Mouse (Mus musculus) lung, adult 18-20 months (tissue): Measurements from ENCODE around the gene Zfp865.
"Not testable (repeated sequence)": the region's sequence is repeated elsewhere in the genome, so short reads cannot be mapped to it uniquely, and the experiment has no call there.

ENCODE experiments used
- DNase-seq, 2 experiments: peaks; one replicate each; pipeline ENCODE4 v3.0.0; 2022; ENCODE audit warnings: mixed read lengths in 2 of 2

The Zfp865 gene

DNA sequence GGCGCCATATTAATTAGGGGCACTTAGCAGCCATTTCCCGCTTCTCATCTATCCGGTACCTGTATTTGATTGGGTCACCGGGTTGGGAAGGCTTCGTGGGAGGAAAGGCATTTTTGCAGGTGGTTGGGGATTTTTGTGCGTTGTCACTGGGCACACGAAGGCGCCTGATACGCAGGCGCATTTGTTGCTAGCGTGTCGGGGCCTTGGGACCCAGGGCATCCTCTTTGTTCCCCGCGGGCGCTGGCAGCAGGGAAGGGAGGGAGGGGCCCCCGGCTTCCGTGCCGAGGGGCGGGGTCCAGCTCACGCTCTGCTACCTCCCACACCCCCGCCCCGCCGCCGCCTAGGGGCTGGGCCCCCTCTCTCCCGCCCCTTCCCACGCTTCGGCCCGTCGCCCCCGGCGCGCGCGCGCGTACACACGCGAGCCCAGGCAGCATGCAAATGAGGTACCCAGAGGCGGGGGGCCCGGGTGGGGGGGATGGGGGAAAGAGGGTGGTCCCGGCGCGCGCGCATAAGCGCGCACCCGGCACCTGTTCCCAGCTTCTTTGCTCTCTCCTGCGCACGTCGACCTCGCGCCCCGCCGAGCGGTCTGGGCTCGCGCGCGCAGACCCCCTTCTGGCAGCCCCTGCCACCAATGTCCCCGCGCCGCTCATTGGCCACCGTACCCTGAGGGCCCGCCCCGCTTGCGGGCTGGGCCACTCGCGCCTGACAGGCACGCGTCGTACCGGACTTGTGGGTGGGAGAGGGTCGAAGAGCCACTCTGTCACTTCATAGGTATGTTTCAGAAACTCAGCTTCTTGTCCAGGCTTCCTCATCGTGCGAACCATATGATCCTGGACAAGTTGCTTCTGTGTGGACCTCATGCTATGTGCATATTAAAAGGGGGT, 4.8 kb upstream of the Zfp865 start, which contains the start of gene Gm44973:
Gene Gm44973 (plus strand): TSS at position 379 of the 884 bp plus-strand sequence.
- peak; percentile 92 to 95 for DNase-seq

DNA sequence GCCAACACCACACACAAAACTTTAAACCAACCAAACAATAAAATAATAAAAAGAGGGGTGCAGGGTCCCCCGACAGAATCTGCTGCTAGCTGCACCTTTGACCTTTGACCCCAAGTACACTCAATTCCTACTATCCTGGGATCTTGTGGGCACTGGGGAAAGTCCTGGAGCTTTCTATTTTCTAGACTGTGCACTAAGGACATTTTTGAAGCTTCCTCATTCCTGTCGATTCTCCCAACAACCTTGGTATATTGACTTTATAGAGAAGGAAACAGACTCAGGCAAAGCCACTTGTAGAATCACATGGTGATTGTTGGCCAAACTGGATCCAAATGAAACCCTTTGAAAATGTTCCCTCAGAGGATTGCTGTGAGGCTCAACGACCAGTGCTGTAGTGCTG, 4.1 kb upstream of the Zfp865 start:
- no peak for DNase-seq

DNA sequence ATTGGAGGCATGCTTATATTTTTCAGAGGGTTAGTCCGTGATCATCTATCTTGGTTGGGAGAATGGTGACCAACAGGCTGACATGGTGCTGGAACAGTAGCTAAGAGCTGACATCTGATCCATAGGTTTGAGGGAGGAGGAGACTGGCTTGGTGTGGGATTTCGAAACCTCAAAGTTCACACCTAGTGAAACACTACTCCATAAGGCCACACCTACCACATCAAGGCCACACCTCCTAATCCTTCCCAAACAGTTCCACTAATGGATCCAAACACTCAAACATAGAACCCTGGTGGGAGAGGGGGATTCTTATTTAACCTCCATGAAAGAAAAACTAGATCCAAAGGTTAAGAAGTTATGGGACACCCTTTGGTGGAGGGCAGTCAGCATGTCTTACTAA, 3.3 kb upstream of the Zfp865 start:
- no peak for DNase-seq

DNA sequence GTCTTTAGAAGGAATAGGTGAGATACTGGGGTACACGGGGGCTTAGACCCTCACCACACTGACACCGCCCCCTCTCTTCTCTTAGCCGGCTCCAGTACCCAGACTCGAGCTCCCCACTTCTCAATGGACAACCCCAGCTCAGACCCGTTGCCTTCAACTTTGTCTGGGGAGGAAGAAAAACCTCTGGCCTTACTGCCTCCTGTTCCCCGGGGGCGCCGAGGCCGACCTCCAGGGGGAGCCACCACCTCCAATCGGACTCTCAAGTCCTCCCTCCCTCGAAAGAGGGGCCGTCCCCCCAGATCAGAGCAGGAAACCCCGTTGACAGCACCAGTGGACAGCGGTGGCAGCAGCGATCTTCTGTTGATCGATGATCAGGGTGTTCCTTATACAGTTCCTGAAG, 2.8 kb upstream of the Zfp865 start:
- DNase-seq: no peak

DNA sequence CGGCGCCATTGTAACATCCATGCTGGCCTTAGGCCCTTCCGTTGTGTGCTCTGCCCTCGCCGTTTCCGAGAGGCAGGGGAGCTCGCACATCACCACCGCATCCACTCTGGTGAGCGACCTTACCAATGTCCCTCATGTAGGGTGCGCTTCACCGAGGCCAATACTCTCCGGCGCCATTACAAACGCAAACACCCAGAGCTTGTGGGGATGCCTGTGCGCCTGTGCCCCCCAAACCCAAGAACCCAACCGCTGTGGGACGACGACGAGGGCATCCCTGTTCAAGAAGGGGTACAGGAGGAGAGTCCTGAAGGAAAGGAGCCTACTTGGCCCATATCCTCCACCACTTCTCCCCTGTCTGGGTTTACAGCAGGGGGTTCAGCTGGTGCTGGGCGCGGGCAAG, 2.2 kb upstream of the Zfp865 start:
- no peak for DNase-seq

DNA sequence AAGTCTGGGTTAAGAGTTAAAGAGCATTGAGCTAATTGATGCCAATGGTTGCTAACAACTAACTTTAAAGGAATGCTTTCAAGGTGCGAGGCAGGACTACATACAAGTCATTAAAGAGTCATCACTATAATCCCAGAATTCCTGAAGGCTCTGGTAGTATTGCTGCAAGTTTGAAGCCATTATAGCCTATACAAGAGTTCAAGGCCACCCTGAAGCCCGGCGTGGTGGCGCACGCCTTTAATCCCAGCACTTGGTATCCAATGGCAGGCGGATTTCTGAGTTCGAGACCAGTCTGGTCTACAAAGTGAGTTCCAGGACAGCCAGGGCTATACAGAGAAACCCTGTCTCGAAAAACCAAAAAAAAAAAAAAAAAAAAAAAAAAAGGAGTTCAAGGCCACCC, 600 bp upstream of the Zfp865 start:
- DNase-seq: not testable (repeated sequence)

DNA sequence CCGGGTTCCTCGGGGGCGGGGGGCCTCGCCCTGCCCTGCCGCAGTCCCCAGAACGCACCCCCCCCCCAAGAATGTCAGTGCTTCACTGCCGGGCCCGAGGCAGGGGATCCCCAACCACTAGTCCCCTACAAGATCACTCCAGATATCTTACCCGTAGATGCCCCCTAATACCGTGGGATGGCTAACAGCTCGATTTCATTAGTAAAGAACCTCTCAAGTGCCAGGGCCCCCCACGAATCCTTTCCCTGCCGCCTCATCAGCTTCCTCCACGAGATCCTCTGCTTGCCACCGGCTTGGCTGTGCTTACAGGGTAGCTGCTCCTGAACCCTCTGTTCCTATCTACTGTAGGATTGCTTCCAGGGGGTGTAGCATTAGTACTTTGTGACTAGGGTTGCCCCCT, 509 bp downstream of the Zfp865 start:
- DNase-seq: no peak

DNA sequence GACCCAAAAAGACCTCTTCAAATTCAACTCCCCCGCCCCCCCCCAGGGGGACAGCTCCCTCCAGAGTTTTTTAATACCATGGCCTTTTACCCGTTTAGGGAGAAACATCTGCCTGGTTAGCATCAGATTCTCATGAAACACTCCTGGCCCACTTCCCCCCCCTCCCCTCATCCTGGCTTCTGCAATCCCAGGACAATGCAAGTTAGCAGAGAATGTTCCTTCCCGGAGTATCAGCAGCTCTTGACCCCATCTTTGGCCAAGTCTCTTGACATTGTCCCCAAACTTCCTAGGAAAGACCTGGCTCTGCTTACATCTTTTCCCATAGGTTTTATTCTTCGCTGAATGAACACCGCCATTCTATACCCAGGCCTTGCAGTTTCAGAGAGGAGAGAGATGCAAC, 1.0 kb downstream of the Zfp865 start:
- no peak for DNase-seq

DNA sequence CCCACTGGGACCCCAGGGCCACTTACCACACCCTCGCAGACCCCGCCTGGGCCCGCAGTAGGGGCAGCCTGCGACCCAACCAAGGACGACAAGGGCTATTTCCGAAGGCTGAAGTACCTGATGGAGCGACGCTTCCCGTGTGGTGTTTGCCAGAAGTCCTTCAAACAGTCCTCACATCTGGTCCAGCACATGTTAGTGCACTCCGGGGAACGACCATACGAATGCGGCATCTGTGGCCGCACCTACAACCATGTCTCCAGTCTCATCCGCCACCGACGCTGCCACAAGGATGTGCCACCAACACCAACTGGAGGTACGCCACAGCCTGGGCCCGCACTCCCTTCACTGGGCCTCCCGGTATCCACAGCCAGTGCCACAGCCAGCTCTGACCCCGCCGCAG, 9.4 kb downstream of the Zfp865 start:
- DNase-seq: no peak

DNA sequence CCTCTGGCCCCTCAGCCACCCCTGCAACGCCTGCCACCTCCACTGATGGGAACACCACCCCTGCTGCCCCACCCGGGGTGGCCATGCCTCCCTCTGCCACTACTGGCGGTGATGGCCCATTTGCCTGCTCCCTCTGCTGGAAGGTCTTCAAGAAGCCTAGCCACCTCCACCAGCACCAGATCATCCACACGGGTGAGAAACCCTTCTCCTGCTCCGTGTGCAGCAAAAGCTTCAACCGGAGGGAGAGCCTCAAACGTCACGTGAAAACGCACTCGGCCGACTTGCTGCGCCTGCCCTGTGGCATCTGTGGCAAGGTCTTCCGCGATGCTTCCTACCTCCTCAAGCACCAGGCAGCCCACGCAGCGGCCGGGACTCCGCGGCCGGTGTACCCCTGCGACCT, 9.8 kb downstream of the Zfp865 start:
- no peak for DNase-seq

DNA sequence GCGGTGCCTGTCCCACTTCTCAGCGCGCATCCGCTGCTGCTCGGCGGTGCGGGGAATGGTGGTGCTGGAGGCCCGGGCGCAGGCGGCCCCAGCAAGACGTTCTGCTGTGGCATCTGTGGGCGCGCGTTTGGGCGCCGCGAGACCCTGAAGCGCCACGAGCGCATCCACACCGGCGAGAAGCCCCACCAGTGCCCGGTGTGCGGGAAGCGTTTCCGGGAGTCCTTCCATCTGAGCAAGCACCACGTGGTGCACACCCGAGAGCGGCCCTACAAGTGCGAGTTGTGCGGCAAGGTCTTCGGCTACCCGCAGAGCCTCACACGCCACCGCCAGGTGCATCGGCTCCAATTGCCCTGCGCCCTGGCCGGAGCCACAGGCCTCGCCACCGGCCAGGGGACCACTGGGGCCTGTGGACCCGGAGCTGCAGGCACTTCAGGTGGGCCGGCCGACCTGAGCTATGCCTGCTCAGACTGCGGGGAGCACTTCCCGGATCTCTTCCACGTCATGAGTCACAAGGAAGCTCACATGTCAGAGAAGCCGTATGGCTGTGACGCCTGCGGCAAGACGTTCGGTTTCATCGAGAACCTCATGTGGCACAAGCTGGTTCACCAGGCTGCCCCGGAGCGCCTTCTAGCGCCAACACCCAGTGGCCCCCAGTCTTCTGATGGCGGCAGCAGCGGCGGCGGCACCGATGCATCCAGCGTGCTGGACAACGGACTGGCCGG, 10.5 kb downstream of the Zfp865 start:
- DNase-seq: no peak

DNA sequence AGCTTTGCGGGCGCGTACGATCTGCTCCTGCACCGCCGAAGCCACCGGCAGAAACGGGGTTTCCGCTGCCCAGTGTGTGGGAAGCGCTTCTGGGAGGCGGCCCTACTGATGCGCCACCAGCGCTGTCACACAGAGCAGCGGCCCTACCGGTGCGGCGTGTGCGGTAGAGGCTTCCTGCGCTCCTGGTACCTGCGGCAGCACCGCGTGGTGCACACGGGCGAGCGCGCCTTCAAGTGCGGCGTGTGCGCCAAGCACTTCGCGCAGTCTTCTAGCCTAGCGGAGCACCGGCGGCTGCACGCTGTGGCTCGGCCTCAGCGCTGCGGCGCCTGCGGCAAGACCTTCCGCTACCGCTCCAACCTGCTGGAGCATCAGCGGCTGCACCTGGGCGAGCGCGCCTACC, 11.3 kb downstream of the Zfp865 start:
- no peak for DNase-seq

DNA sequence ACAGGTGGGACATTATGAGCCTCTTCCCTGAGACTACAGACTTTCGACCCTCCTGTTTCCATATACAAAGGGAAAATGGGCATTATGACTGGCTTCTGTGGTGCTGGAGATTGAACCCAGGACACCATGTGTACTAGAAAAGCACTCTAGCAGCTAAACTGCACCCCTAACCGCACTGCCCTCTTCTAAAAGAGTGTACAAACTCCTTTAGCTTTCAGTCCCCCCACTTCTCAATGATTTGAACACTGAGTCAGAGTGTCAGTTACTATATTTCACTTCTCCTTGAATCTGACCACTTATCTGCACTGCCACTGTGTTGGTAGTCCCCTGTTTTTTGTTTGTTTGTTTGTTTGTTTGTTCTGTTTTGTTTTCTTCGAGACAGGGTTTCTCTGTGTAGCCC, 13.6 kb downstream of the Zfp865 start, which contains the start of gene 4632433K11Rik:
Gene 4632433K11Rik (plus strand): TSS at position 301 of the 400 bp plus-strand sequence.
- DNase-seq: no peak

DNA sequence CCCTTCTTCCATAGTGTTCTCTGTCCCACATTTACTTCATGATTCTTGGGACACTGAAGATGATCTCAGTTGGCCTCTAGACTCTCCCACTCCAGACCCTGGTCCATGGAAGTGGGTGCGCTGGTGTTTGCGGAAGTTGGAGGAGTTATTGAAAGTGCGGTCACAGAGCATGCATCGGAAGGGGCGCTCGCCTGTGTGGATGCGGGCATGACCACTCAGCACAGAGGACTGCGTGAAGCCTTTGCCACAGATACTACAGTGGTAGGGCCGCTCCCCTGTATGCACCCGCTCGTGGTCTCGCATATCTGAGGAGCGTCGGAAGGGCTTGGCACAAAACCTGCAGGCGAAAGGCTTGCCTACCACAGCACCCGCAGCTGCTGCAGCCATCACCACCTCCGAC, 15.5 kb downstream of the Zfp865 start:
- no peak for DNase-seq

DNA sequence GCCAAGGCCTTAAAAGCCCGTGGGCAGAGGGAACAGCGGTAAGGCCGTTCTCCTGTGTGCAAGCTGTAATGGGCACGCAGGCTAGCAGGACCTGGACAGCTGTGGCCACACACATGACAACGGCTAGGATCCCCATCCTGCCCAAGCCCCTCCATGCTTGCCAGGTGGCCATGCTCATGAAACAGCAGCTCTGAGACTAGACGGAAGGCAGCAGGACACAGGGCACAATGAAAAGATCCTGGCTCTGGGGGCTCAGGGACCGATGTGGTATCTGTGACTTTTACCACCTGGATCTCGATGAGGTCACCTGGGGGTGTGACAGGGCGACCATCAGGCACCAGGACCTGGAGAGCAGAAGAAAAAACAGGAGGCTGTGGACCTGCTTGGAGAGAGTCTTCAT, 16.0 kb downstream of the Zfp865 start:
- no peak for DNase-seq

DNA sequence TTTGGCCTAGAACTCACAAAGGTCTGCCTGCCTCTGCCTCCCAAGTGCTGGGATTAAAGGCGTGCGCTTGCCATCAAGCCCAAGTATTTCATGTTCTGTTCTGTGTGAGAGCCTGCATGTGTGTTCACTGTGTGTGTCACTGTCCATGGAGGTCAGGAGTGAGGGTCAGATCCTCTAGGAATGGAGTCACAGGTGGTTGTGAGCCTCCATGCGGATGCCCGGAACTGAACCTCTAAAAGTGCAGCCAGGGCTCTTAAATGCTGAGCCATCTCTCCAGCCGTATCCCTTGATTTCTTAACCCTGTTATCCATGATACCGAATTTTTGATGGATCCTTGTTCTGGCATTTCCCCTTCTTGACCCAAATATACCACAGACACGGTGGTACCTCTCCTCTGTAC, 16.9 kb downstream of the Zfp865 start:
- no peak for DNase-seq

DNA sequence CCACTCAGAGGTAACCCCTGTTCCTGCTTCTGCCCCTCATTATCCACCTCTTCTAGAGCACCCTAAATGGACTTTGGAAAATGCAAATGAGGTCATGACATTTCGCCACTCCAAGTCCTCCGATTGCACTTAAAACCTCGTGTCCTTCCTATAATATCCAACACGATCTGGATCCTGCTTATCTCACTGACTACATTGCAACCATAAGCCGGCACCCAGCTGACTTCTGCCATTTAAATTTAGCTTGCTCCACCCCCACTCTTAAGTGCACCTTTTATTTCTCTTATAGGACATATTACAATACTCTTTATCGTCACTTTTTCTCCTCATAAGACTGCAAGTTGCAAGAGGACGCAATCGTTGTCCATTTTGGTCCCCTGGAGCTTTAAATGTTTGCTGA, 17.3 kb downstream of the Zfp865 start:
- no peak for DNase-seq

DNA sequence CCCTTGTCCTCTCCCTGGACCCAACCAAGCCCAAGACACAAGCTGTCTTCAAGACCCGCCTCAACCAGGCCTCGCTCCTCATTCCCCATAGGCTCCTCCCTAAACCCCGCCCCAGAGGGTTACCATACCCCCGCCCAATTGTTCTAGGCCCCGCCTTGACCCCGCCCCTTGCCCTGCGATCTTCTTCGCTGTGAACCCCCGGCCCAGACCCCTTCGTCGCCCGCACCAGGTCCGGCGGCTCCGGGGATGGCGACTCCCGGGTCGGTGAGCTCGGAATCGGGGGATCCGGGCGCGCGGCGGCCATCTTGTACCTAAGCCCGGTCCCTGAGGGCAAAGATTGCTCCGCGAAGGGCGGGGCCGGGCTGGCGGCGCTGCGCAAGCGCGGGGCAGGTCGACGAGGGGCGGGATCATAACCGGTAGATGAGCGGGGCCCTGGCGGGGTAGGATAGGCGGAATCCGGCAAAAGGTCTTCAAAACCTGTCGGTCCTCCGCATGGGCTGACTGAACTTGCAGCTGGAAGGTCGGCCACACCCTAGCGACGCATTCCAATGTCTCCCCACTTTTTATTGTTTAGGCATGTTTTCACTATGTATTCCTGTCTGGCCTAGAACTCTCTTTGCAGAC, 18.0 kb downstream of the Zfp865 start, which contains the start of gene Zfp784:
Gene Zfp784 (minus strand): TSS at position 338 of the 624 bp plus-strand sequence.
- DNase-seq: peak; percentile 94 to 96

DNA sequence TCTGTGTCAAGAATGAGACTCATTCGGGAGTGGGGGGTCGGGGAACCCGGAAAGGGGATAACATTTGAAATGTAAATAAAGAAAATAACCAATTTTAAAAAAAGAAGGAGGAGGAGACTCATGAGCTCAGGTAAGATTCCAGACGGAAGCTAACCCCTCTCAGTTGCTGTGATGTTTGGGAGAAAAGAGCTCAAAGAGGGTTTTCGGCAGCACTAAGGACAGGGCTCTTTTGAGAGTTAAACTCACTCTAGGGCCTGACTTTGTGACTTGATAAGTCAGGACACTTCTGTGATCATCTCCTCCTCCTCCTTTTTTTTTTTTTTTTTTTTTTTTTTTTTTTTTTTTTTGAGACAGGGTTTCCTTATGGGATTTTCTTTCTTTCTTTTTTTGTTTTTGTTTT, 18.8 kb downstream of the Zfp865 start:
- no peak for DNase-seq

DNA sequence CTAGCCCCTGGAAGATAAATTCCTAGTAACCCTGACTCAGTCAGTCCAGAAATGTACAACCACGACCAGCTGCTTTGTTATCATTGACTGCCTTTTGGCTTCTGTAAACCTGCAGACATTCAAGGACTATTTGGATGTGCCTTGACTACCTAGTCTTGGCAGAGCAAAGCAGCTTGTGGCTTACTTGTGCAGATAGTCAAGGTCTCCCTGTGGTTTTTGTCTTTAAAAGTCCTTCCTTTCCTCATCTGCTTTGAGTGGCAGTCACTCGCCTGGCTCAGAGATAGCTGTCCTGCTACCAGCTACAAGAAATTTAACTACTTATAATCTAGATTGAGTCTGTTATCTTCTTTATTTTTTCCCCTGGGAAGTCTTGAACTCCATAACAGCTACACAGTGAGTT, 24.8 kb downstream of the Zfp865 start:
- DNase-seq: no peak

DNA sequence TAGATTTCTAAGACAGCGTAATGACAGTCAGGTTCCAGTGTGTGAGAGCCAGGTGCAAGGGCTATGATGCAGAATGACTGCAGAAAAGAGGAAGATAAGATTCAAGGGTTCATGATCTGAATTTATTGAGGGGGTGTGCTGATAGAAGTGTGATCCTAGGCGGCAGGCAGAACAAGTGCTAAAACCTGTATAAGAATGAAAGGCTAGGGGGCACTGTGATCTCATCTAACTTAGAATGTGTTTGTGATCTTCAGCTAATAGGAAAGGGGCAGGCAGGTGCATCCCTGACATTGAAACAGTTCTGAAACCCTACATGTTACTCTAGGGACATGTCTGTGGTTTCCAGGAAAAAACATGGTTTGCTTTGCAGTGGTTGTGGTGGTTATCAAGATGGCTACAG, 25.9 kb downstream of the Zfp865 start:
- DNase-seq: no peak

DNA sequence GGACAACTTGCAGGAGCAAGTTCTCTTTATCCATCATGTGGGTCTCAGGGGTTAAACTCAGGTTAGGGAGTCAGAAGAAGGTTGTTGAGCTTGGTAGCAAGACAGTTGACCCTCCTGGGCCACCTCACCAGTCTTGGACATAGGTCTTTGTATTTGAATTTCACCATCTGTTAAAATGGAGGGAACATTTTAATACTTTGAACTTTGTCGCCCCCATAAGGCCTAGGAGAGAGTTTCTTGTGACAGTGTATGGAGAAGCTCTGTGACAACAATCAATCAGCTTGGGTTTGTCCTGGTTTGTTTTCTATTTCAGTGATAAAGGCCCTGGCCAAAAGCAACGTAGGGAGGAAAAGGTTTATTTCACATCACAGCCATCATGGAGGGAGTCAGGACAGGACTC, 27.1 kb downstream of the Zfp865 start:
- peak in 1 of 2 experiments; percentile 35 for DNase-seq
